Mouse (Mus musculus): Measurements from ENCODE around the gene Gm17374. TPM values are rescaled to one million over a fixed set of nuclear protein-coding genes. Genes with fewer than 3 reads are reported as not detected.
"Not testable (repeated sequence)": the region's sequence is repeated elsewhere in the genome, so short reads cannot be mapped to it uniquely, and the experiment has no call there.

The Gm17374 gene
- not detected in 2 replicates for polyA plus RNA-seq (2015; fragmentation: Nextera tagmentation; extraction: Ambion mirVana)

- not testable (repeated sequence) for H3K4me2 ChIP-seq (replicated peaks; ENCODE audit: low read depth); H3K4me1 ChIP-seq (replicated peaks; ENCODE audit: control insufficient read depth, insufficient read depth, low read length); H3K9me3 ChIP-seq (ENCODE audit: control insufficient read depth); H3K9ac ChIP-seq (ENCODE audit: low read depth, low read length); H3K4me3 ChIP-seq (ENCODE audit: low read depth, low read length); ATAC-seq; H3K27me3 ChIP-seq (replicated peaks; ENCODE audit: control insufficient read depth, insufficient read depth, low read length); H3K27ac ChIP-seq (ENCODE audit: low read depth, low read length)
- whole genome bisulfite sequencing = 88% methylated on average over 4 of the region's 4 CpGs
- peaks cover 16% of the 10 kb centered on the region for H3K36me3 ChIP-seq (ENCODE audit: control insufficient read depth, insufficient read depth)
These were observed at the start of gene Gm17374 for GRCm38 (mm10) chr2:140151743-140152142. Gm17374 (plus strand) TSS chr2:140152043.

- 63% methylated on average over 3 of the region's 3 CpGs for WGBS
- Histone ChIP-seq H3K27ac (ENCODE audit: low read depth, low read length) (no peak overlapping the region), H3K4me3 (ENCODE audit: low read depth, low read length) (no peak overlapping the region), H3K36me3 (ENCODE audit: control insufficient read depth, insufficient read depth) (no peaks in the 10 kb centered on the region), H3K4me2 (replicated peaks; ENCODE audit: low read depth) (no peak overlapping the region), H3K9me3 (ENCODE audit: control insufficient read depth) (no peaks in the 10 kb centered on the region), H3K27me3 (replicated peaks; ENCODE audit: control insufficient read depth, insufficient read depth, low read length) (no peaks in the 10 kb centered on the region), H3K4me1 (replicated peaks; ENCODE audit: control insufficient read depth, insufficient read depth, low read length) (no peaks in the 10 kb centered on the region), H3K9ac (ENCODE audit: low read depth, low read length) (no peak overlapping the region)
- ATAC-seq = no peak
- no peak for TF ChIP-seq CTCF (IDR thresholded peaks at IDR 0.05; ENCODE audit: low read depth)
These were observed 46.9 kb upstream of the Gm17374 start for GRCm38 (mm10) chr2:140104951-140105350.

- TF ChIP-seq CTCF (IDR thresholded peaks at IDR 0.05; ENCODE audit: low read depth) = no peak
- Histone ChIP-seq H3K9me3 (ENCODE audit: control insufficient read depth) (no peaks in the 10 kb centered on the region), H3K4me1 (replicated peaks; ENCODE audit: control insufficient read depth, insufficient read depth, low read length) (no peaks in the 10 kb centered on the region), H3K4me2 (replicated peaks; ENCODE audit: low read depth) (no peak overlapping the region), H3K4me3 (ENCODE audit: low read depth, low read length) (no peak overlapping the region), H3K27me3 (replicated peaks; ENCODE audit: control insufficient read depth, insufficient read depth, low read length) (no peaks in the 10 kb centered on the region), H3K27ac (ENCODE audit: low read depth, low read length) (no peak overlapping the region), H3K9ac (ENCODE audit: low read depth, low read length) (no peak overlapping the region), H3K36me3 (ENCODE audit: control insufficient read depth, insufficient read depth) (no peaks in the 10 kb centered on the region)
- 82% methylated on average over 4 of the region's 4 CpGs for WGBS
- no peak for ATAC-seq
These were observed 44.2 kb upstream of the Gm17374 start for GRCm38 (mm10) chr2:140107641-140108040.

GRCm38 (mm10) chr2:140108945-140109344 is 42.9 kb upstream of the Gm17374 start:
- no peak overlapping the region for H3K27ac ChIP-seq (ENCODE audit: low read depth, low read length)
- ATAC-seq = no peak
- H3K4me2 ChIP-seq (replicated peaks; ENCODE audit: low read depth) = no peak overlapping the region
- no peaks in the 10 kb centered on the region for H3K9me3 ChIP-seq (ENCODE audit: control insufficient read depth)
- no peak for TF ChIP-seq CTCF (IDR thresholded peaks at IDR 0.05; ENCODE audit: low read depth)
- no peak overlapping the region for H3K4me3 ChIP-seq (ENCODE audit: low read depth, low read length)
- no peaks in the 10 kb centered on the region for H3K4me1 ChIP-seq (replicated peaks; ENCODE audit: control insufficient read depth, insufficient read depth, low read length)
- WGBS = 33% methylated on average over 1 of the region's 1 CpGs
- H3K9ac ChIP-seq (ENCODE audit: low read depth, low read length) = no peak overlapping the region
- H3K36me3 ChIP-seq (ENCODE audit: control insufficient read depth, insufficient read depth) = no peaks in the 10 kb centered on the region
- H3K27me3 ChIP-seq (replicated peaks; ENCODE audit: control insufficient read depth, insufficient read depth, low read length) = no peaks in the 10 kb centered on the region

GRCm38 (mm10) chr2:140113851-140114250 is 38.0 kb upstream of the Gm17374 start:
- Histone ChIP-seq H3K27me3 (replicated peaks; ENCODE audit: control insufficient read depth, insufficient read depth, low read length) (no peaks in the 10 kb centered on the region), H3K4me1 (replicated peaks; ENCODE audit: control insufficient read depth, insufficient read depth, low read length) (no peaks in the 10 kb centered on the region)
- no peak for TF ChIP-seq CTCF (IDR thresholded peaks at IDR 0.05; ENCODE audit: low read depth)

GRCm38 (mm10) chr2:140125516-140125915 is 26.3 kb upstream of the Gm17374 start:
- H3K9me3 ChIP-seq (ENCODE audit: control insufficient read depth) = no peaks in the 10 kb centered on the region
- H3K27ac ChIP-seq (ENCODE audit: low read depth, low read length) = no peak overlapping the region
- H3K9ac ChIP-seq (ENCODE audit: low read depth, low read length) = no peak overlapping the region
- TF ChIP-seq CTCF (IDR thresholded peaks at IDR 0.05; ENCODE audit: low read depth) = peak; percentile 36; the same call in 1 of the 2 replicates
- no peak for ATAC-seq
- 95% methylated on average over 2 of the region's 2 CpGs for WGBS
- H3K36me3 ChIP-seq (ENCODE audit: control insufficient read depth, insufficient read depth) = peaks cover 49% of the 10 kb centered on the region
- H3K4me2 ChIP-seq (replicated peaks; ENCODE audit: low read depth) = no peak overlapping the region
- no peaks in the 10 kb centered on the region for H3K27me3 ChIP-seq (replicated peaks; ENCODE audit: control insufficient read depth, insufficient read depth, low read length)
- no peaks in the 10 kb centered on the region for H3K4me1 ChIP-seq (replicated peaks; ENCODE audit: control insufficient read depth, insufficient read depth, low read length)
- no peak overlapping the region for H3K4me3 ChIP-seq (ENCODE audit: low read depth, low read length)

More at GRCm38 (mm10) chr2:140113851-140114250, 38.0 kb upstream of the Gm17374 start:
- no peak overlapping the region for H3K4me2 ChIP-seq (replicated peaks; ENCODE audit: low read depth)
- H3K9ac ChIP-seq (ENCODE audit: low read depth, low read length) = no peak overlapping the region
- no peak overlapping the region for H3K27ac ChIP-seq (ENCODE audit: low read depth, low read length)
- H3K9me3 ChIP-seq (ENCODE audit: control insufficient read depth) = no peaks in the 10 kb centered on the region
- H3K4me3 ChIP-seq (ENCODE audit: low read depth, low read length) = no peak overlapping the region
- 82% methylated on average over 8 of the region's 8 CpGs for WGBS
- no peaks in the 10 kb centered on the region for H3K36me3 ChIP-seq (ENCODE audit: control insufficient read depth, insufficient read depth)
- ATAC-seq = no peak

- Histone ChIP-seq H3K4me3 (ENCODE audit: low read depth, low read length) (no peak overlapping the region), H3K27ac (ENCODE audit: low read depth, low read length) (no peak overlapping the region), H3K4me1 (replicated peaks; ENCODE audit: control insufficient read depth, insufficient read depth, low read length) (no peaks in the 10 kb centered on the region), H3K9ac (ENCODE audit: low read depth, low read length) (no peak overlapping the region), H3K4me2 (replicated peaks; ENCODE audit: low read depth) (no peak overlapping the region), H3K27me3 (replicated peaks; ENCODE audit: control insufficient read depth, insufficient read depth, low read length) (no peaks in the 10 kb centered on the region), H3K9me3 (ENCODE audit: control insufficient read depth) (no peaks in the 10 kb centered on the region), H3K36me3 (ENCODE audit: control insufficient read depth, insufficient read depth) (peaks cover 27% of the 10 kb centered on the region)
- peak; percentile 68 for TF ChIP-seq CTCF (IDR thresholded peaks at IDR 0.05; ENCODE audit: low read depth)
- ATAC-seq = no peak
- WGBS = 80% methylated on average over 3 of the region's 3 CpGs
These were observed 7.4 kb downstream of the Gm17374 start for GRCm38 (mm10) chr2:140159186-140159730.
